9 mouse cellular contexts compared by ENCODE assay signal in genomic region chr1:64078011-64078746, GRCm38 (mm10). TPM values are rescaled to one million over a fixed set of nuclear protein-coding genes. Genes with fewer than 3 reads are reported as not detected.
A peak's percentile ranks its signal among the peaks of the same experiment; 100 is the strongest.
DNase-seq lines count a peak whose midpoint lies in the region; ATAC-seq and TF ChIP-seq lines count a peak whose summit lies in the region.
"Had no signal": no experiment of that assay in that cellular context is flagged by ENCODE, and none has a peak within 500 bp of the region (broad histone marks: within the 10 kb centered on the region; RNA-seq: fewer than 3 reads in every experiment).

No protein-coding gene starts in this region.

- TF ChIP-seq CTCF in kidney, adult 2 months (conservative IDR thresholded peaks at IDR 0.05; ENCODE audit: insufficient read depth, insufficient read length, low read depth, low read length): no peak

- no peaks in the 10 kb centered on the region for H3K9me3 ChIP-seq in midbrain, embryonic 14.5 days (ENCODE audit: control insufficient read depth, low read length)
- H3K9me3 ChIP-seq in midbrain, embryonic 11.5 days (ENCODE audit: control insufficient read depth, low read length): no peaks in the 10 kb centered on the region
- no peaks in the 10 kb centered on the region for H3K9me3 ChIP-seq in forebrain, embryonic 11.5 days (ENCODE audit: control insufficient read depth, low read length)
- H3K9me3 ChIP-seq: limb, embryonic 13.5 days had no signal

- no peak overlapping the region for H3K4me3 ChIP-seq in midbrain, embryonic 14.5 days (replicated peaks; ENCODE audit: low read depth, low read length)
- H3K4me3 ChIP-seq in midbrain, embryonic 11.5 days (ENCODE audit: low read depth, low read length): no peak overlapping the region
- H3K4me3 ChIP-seq in forebrain, embryonic 11.5 days (ENCODE audit: low read depth, low read length): no peak overlapping the region
- H3K4me3 ChIP-seq in kidney, adult 2 months (ENCODE audit: insufficient read depth, low read depth, low read length): no peak overlapping the region
- H3K4me3 ChIP-seq: limb, embryonic 13.5 days had no signal

- no peak overlapping the region for H3K4me2 ChIP-seq in midbrain, embryonic 14.5 days (ENCODE audit: low read length)
- H3K4me2 ChIP-seq in midbrain, embryonic 11.5 days: no peak overlapping the region
- H3K4me2 ChIP-seq in forebrain, embryonic 11.5 days (ENCODE audit: low read depth, low read length, severe bottlenecking): no peak overlapping the region
- H3K4me2 ChIP-seq: limb, embryonic 13.5 days had no signal

- DNase-seq in midbrain, embryonic 14.5 days: no peak
- DNase-seq in midbrain, embryonic 11.5 days (ENCODE audit: low spot score, missing footprints): no peak
- DNase-seq in forebrain, embryonic 11.5 days (ENCODE audit: low spot score): peak; percentile 51
- DNase-seq in kidney, adult 2 months: peak; percentile 68
- DNase-seq in layer of hippocampus, adult 18-20 months (ENCODE audit: low spot score in 2 of 2): no peak
- no peak for DNase-seq in thymus, postnatal 14 days

- H3K36me3 ChIP-seq in midbrain, embryonic 14.5 days (ENCODE audit: control insufficient read depth, insufficient read depth, low read length): peaks cover 19% of the 10 kb centered on the region
- H3K36me3 ChIP-seq in midbrain, embryonic 11.5 days (ENCODE audit: control insufficient read depth, insufficient read depth, low read length): 0 out of 2 replicates have a peak, but pooled peaks cover 3% of the 10 kb centered on the region
- H3K36me3 ChIP-seq in forebrain, embryonic 11.5 days (ENCODE audit: control insufficient read depth, insufficient read depth, low read length): no peaks in the 10 kb centered on the region
- H3K36me3 ChIP-seq in kidney, adult 2 months (ENCODE audit: control insufficient read depth, insufficient read depth, low read length): peaks cover 1% of the 10 kb centered on the region; the same call in 1 of the 2 replicates

- no peak for ATAC-seq in midbrain, embryonic 14.5 days (ENCODE audit: low FRiP score, low TSS enrichment)
- ATAC-seq in midbrain, embryonic 11.5 days (ENCODE audit: low FRiP score): no peak
- peak; percentile 30; the same call in 1 of the 2 replicates for ATAC-seq in forebrain, embryonic 11.5 days (replicated peaks; ENCODE audit: low FRiP score)
- peak; percentile 78 for ATAC-seq in megakaryocyte, adult 5-6 weeks (ENCODE audit: poor library complexity, severe bottlenecking)
- ATAC-seq in erythroid progenitor cell, adult 5-6 weeks (replicated peaks; ENCODE audit: low FRiP score, poor library complexity, severe bottlenecking): no peak

- TF ChIP-seq POLR2A in kidney, adult 2 months (IDR thresholded peaks at IDR 0.05; ENCODE audit: low read depth, low read length): no peak

- no peak overlapping the region for H3K9ac ChIP-seq in midbrain, embryonic 14.5 days (replicated peaks; ENCODE audit: low read length)
- no peak overlapping the region for H3K9ac ChIP-seq in midbrain, embryonic 11.5 days (ENCODE audit: low read length)
- no peak overlapping the region for H3K9ac ChIP-seq in forebrain, embryonic 11.5 days (ENCODE audit: low read length)
- H3K9ac ChIP-seq: limb, embryonic 13.5 days had no signal

- peaks cover 27% of the 10 kb centered on the region for H3K4me1 ChIP-seq in midbrain, embryonic 14.5 days (ENCODE audit: control insufficient read depth, insufficient read depth, low read length)
- peaks cover 5% of the 10 kb centered on the region; the same call in 1 of the 2 replicates for H3K4me1 ChIP-seq in midbrain, embryonic 11.5 days (ENCODE audit: control insufficient read depth, insufficient read depth, low read length)
- no peaks in the 10 kb centered on the region for H3K4me1 ChIP-seq in forebrain, embryonic 11.5 days (replicated peaks; ENCODE audit: control insufficient read depth, insufficient read depth, low read length)
- H3K4me1 ChIP-seq in kidney, adult 2 months (ENCODE audit: control insufficient read depth, insufficient read depth, low read length): peaks cover 2% of the 10 kb centered on the region; the same call in 1 of the 2 replicates
- H3K4me1 ChIP-seq: limb, embryonic 13.5 days had no signal

- H3K27me3 ChIP-seq in midbrain, embryonic 14.5 days (ENCODE audit: control insufficient read depth, insufficient read depth, low read length): no peaks in the 10 kb centered on the region
- H3K27me3 ChIP-seq in midbrain, embryonic 11.5 days (ENCODE audit: control insufficient read depth, insufficient read depth, low read length): no peaks in the 10 kb centered on the region
- no peaks in the 10 kb centered on the region for H3K27me3 ChIP-seq in forebrain, embryonic 11.5 days (ENCODE audit: control insufficient read depth, insufficient read depth, low read length)
- H3K27me3 ChIP-seq in kidney, adult 2 months (replicated peaks; ENCODE audit: control insufficient read depth, insufficient read depth, low read length): no peaks in the 10 kb centered on the region
- H3K27me3 ChIP-seq: limb, embryonic 13.5 days had no signal

- WGBS in midbrain, embryonic 14.5 days: 72% methylated on average over 9 of the region's 9 CpGs
- WGBS in midbrain, embryonic 11.5 days: 85% methylated on average over 9 of the region's 9 CpGs
- 76% methylated on average over 9 of the region's 9 CpGs for WGBS in forebrain, embryonic 11.5 days
- WGBS in kidney, adult 2 months: 77% methylated on average over 9 of the region's 9 CpGs

- peak overlapping the region; percentile 55; the same call in 1 of the 2 replicates for H3K27ac ChIP-seq in midbrain, embryonic 14.5 days (replicated peaks; ENCODE audit: low read depth, low read length)
- H3K27ac ChIP-seq in midbrain, embryonic 11.5 days (ENCODE audit: low read depth, low read length): no peak overlapping the region
- no peak overlapping the region for H3K27ac ChIP-seq in forebrain, embryonic 11.5 days (ENCODE audit: low read depth, low read length)
- H3K27ac ChIP-seq in kidney, adult 2 months (ENCODE audit: insufficient read depth, low read depth, low read length): peak overlapping the region; percentile 2; the same call in 1 of the 2 replicates
- H3K27ac ChIP-seq: limb, embryonic 13.5 days had no signal

RNA-seq across cellular contexts. Expression of gene Klf7, which starts 43.9 kb away (rescaled TPM):
- 86.1 and 95.5 TPM in 2 replicates for polyA plus RNA-seq in midbrain, embryonic 14.5 days (2014; fragmentation: Nextera tagmentation; extraction: Ambion mirVana)
- 30.4 and 32.0 TPM in 2 replicates for polyA plus RNA-seq in midbrain, embryonic 11.5 days (2014; fragmentation: Nextera tagmentation; extraction: Ambion mirVana)
- polyA plus RNA-seq in forebrain, embryonic 11.5 days (2014; fragmentation: Nextera tagmentation; extraction: Ambion mirVana): 24.8 and 25.3 TPM in 2 replicates
- 6.9 and 7.2 TPM in 2 replicates for polyA plus RNA-seq in kidney, adult 2 months (2012; rRNA removed)
- total RNA-seq in megakaryocyte, adult 5-6 weeks (2015): 11.9 and 13.6 TPM in 2 replicates
- total RNA-seq in megakaryocyte, adult 5-6 weeks (2017): 8.3 and 13.0 TPM in 2 replicates
- total RNA-seq in layer of hippocampus, adult 18-20 months (2021): 10 to 100 TPM; 23.6 to 25.4 TPM
- 3.4 and 9.4 TPM in 2 replicates for total RNA-seq in erythroid progenitor cell, adult 5-6 weeks (2015; ENCODE audit: low replicate concordance)
- total RNA-seq in erythroid progenitor cell, adult 5-6 weeks (2017; ENCODE audit: low replicate concordance): 0.51 and 4.0 TPM in 2 replicates

Comparison
In these comparisons a context has a peak if more than half of its experiments do, and no peak if none do; other contexts are left out.
1. H3K27ac ChIP-seq: peak in midbrain, embryonic 14.5 days (single experiment) and kidney, adult 2 months (single experiment); none in midbrain, embryonic 11.5 days (single experiment) and forebrain, embryonic 11.5 days (single experiment).
2. ATAC-seq: peak in forebrain, embryonic 11.5 days (single experiment) and megakaryocyte, adult 5-6 weeks (single experiment); none in midbrain, embryonic 14.5 days (single experiment), midbrain, embryonic 11.5 days (single experiment) and erythroid progenitor cell, adult 5-6 weeks (single experiment).
3. DNase-seq: peak in forebrain, embryonic 11.5 days (single experiment) and kidney, adult 2 months (single experiment); none in midbrain, embryonic 14.5 days (single experiment), midbrain, embryonic 11.5 days (single experiment), layer of hippocampus, adult 18-20 months (0 of 2) and thymus, postnatal 14 days (single experiment).